Mouse (Mus musculus) ovary, adult 18-20 months (tissue): ENCODE data around the gene Cldn16.
"Not testable (repeated sequence)": the region's sequence is repeated elsewhere in the genome, so short reads cannot be mapped to it uniquely, and the experiment has no call there.

Experiments used
- DNase-seq: peaks from one replicate; pipeline ENCODE4 v3.0.0; 2022; ENCODE audit warnings: low spot score, mixed read lengths

Gene Cldn16

GRCm38 (mm10) chr16:26462835-26463234, at the start of gene Cldn16:
Gene Cldn16, plus strand, starts transcription at chr16:26463135.
- DNase-seq = no peak

- no peak for DNase-seq
These were observed 44.3 kb upstream of the Cldn16 start for GRCm38 (mm10) chr16:26418616-26419015.

DNA sequence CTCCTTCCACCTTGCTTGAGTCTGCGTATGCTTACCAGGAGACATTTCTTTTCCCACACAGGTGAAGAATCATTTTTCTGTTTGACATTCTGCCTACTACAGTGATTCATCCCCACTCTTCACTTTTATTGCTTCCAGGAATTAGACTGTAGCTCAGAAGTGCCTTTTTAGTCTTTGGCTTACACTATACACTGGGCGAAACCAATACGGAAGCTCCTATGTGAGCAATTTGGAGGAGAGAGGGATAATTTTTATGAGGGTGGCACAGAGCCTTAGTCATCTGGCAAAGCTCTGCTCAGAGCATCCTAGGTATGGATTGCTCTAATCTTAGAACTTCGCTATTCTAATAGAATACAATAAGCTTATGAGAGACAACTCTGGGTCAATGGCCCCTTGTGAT, 40.9 kb upstream of the Cldn16 start:
- DNase-seq = no peak

DNA sequence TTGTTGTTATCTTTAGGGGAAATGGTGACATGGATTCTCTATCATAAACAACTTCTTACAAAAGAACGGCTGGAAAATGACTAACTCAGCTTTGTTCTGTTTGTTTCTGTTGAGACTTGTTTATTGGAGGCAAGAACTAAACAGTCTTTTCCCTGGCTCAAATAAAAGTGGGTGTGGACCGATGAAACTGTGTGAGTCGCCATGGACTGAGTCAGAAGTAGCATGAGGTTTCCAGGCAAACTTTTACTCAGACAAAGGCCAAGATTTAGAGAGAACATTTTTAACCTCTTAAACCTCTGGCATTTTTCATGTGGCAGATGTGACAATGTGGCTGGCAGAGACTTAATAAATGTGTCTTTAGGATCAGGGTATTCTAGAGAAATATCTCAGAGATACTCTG, 32.7 kb upstream of the Cldn16 start:
- DNase-seq = no peak

DNA sequence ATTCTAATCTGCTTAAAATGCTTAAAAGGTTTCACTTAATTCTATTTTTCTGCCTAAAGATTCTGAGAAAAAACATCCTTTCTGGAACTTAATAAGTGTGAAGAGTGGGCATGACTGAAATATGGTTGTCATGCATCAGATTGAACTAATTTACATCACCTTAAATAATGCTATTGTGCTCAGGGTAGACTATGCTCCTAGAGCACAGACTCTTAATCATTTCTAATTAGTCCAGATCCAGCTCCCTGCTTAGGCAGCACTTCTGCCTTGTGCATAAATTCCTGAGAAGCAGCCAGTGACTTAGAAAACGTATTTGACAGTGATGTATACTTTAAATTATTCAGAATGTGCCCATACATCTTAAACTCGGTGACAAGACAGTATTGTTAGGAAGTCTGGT, 29.4 kb upstream of the Cldn16 start:
- DNase-seq = no peak

DNA sequence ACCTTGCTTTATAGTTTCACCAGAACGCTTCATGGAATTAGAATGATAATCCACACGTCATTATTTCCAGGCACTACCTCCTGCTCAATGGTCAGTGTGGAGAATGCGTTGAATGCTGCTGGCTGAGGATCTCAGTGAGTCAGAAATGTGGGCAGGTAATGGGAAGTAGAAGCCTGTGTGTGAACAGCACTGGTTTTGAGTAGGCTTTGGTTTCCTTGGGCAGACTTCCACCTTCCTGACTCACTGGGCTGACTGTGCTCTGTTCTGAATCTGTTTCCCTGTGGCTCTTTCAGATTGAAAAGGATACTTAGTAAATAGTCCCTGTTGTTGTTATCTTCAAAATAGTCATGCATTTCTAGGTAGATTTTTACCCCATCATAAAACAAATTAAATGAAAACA, 22.9 kb upstream of the Cldn16 start:
- DNase-seq = no peak

DNA sequence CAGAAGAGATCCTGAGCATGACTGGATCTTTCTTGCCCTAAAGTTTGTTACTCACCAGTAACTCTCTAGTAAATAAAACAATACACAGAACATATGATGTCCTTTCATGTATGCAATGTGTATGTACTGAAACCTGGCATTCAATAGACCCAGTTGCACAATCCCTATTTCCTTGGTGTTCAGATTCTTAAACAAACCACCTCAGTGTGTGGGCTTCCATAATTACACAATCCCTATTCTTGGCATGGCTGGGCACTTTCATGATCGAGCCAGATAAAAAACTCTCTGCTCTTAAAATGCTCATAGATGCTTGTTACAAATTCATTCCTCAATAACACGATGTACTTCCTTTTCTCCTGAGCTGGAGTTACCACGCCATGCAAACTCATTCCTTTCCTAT, 21.8 kb upstream of the Cldn16 start:
- no peak for DNase-seq

DNA sequence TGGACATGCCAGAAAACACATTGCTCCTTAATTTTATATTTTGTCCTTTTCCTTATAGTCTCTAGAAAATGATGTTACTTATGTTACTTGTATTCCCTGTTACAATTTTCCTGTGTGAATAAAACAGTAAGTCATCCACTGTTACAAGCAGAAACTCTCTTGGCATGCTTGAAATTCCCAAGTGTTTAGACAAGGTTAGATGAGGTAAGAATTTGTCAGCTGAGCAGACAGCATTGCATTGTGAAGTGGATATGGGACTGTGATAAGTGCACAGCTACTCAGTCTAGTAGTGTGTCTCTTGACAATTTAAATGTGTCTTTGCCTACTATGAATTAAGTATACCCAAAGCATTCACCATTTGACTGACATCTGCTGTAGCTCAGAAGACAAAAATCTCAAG, 18.1 kb upstream of the Cldn16 start:
- no peak for DNase-seq

GRCm38 (mm10) chr16:26447594-26447993, 15.3 kb upstream of the Cldn16 start:
- no peak for DNase-seq

GRCm38 (mm10) chr16:26454163-26454562, 8.8 kb upstream of the Cldn16 start:
- DNase-seq = no peak

DNA sequence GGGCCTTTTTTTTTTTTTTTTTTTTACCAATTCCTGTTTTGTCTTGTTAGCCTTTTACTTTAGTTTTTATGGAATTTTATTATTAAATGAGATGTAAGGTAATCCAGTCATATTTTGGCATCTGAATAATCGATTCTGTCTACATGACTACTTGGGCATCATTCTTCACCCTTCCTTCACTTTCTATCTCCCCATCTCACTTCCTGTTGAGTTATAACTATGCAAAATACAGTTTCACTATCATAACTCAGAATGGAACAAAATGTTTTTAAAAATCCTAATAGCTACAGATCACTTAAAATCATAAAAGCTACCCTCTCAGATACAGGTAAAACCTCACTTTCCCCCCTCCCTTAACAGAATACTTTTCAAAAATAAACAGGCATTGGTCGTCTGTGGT, 6.8 kb upstream of the Cldn16 start:
- DNase-seq = no peak

- DNase-seq = no peak
These were observed 3.6 kb downstream of the Cldn16 start for GRCm38 (mm10) chr16:26466535-26466934.

DNA sequence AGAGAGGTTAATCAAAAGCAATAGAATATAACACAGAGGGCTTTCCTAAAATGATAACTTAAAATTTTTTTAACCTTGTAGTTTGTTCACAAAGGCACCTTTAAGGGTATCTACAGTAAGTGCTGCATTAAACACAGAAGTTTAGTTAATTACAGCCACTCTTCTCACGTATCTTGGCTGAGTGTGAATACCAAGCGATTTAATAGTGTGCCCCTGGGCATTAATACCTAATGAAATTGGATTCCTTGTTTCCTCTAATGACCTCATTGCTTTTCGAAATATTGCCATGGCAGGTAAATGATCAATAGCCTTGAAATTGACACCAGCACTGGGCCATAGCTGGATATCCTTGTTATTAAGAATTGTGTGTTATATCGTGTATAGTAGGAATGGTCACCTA, 8.3 kb downstream of the Cldn16 start:
- DNase-seq = no peak

DNA sequence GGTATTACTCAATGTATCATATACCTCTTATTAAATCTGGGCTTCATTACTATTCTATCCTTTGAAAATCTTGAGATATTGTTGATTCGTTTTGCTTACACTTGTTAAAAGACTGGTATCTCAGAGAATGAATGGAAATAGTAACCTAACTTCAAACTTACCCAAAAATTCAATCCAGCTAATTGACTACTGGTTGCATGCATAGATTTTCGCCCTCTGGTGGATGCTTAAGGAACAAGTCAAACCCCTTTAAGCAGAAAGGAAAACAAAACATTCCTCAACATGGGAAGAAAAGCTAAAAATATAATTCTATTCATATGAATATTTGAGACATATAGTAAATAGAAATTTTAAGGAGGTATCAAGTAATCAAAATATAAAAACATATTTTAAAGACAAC, 32.8 kb downstream of the Cldn16 start:
- DNase-seq = no peak

- not testable (repeated sequence) for DNase-seq
These were observed 36.8 kb downstream of the Cldn16 start for GRCm38 (mm10) chr16:26499705-26500104.

DNA sequence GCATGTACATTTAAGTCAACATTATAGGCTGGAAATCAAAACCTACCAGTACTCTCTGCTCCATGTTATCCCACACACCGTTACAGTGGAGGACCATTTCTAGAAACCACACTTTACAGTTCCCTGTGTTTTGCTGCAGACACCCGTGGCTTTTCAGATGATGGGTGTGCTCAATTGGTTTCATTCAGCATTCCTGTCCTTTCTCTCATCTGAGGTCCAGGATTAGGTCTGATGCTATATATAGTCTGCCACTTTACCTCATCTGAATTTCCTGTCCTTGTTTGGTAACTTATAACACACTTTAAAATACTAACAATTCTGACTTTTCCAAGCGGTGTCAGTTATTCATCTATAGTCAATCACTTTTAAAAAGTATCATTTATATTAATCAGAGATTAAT, 37.8 kb downstream of the Cldn16 start:
- DNase-seq = no peak

GRCm38 (mm10) chr16:26504961-26505360, 42.0 kb downstream of the Cldn16 start:
- DNase-seq = no peak

GRCm38 (mm10) chr16:26519596-26519995, 56.7 kb downstream of the Cldn16 start:
- DNase-seq = no peak

DNA sequence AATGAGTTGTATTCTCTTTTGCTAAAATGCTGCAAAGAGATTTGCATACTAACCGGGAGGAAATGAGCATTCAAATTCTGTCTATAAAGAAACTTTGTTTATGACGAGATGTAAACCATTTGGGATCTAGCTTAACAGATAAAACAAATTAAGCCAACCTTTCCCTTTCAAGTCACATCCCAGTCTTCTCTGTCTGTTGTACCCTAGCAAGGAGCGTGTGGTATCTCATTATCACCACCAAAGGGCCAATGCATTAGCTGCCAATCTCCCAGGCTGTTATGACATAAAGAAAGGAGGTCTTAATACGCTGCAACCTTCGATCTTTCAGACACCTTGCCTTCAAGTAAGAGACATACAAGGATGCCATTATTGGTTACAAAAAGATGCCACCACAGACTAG, 62.9 kb downstream of the Cldn16 start:
- no peak for DNase-seq

- DNase-seq = no peak
These were observed 63.7 kb downstream of the Cldn16 start, which contains the start of gene Tmem207 for GRCm38 (mm10) chr16:26526669-26527068. Gene Tmem207, minus strand, starts transcription at chr16:26526769.

DNA sequence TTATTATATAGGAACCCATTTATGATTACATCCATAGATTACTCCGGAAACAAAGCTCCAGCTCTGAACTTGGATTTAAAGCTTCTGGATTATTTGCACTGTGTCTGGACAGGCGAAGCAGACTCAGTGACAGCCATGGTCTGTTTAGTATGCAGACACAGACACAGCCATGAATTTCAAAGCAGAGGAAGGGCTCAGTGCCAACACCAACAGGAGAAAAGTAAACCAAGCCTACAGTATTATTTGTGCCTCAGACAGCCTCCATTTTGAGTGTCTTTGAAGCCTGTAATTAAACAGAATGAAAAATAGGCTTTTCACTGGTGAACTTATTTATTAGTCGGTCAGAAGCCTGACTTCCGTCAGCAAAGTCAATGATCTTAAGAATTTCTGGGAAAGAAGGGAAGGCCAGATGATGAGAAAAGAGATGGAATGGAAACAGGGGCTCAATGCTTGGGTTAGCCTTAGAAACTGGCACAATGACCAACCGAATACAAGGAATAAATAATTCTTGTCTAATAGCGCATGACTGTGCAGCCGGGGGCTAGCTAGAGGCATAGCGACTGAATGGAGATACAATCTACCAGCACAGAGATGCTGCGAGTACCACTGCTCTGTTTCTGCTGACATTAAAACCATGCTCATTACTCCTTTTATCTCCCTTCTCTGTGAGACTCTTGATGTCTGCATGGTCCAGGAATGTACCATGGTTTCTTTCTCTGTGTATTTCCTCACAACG, 65.2 kb downstream of the Cldn16 start:
- DNase-seq = no peak

DNA sequence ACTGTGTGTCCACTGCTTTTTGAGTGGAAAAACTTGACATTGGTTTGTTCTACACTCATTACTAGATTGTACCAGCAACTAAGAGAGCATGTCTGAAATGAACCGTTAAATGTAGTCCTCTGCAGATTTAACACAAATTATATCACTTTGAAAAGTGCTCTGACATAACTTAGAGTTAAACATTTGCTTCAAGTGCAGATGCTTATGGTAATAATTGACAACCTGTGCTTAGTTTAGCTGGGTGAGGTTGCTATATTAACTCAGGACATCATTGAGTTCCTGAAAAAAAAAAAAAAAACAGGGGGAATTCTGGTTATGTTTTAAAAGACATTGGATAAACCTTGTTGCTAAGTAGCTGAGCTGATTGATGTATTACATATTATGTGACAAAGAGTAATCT, 67.5 kb downstream of the Cldn16 start:
- DNase-seq = no peak

DNA sequence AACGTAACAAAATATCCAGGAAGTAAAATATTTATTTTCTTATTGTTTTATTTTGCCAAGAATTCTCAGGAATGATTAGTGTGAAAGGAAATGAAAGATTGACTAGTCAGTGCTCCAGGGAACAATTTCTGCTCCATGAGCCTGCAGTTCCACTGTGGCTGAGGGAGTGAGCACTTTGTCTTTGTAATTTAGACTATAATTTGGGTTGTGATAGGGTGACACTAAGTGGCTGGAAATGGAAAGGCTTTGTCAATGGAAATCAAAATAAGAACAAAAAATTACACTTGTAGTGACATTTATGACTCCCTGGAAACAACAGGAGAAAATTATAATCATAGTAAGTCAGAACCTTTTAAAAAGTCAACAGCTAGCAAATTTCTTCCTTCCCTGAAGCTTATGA, 69.4 kb downstream of the Cldn16 start:
- DNase-seq = no peak
